Mouse (Mus musculus): ENCODE measurements around the gene Anapc15. TPM values are rescaled to one million over a fixed set of nuclear protein-coding genes. Genes with fewer than 3 reads are reported as not detected.

The Anapc15 gene
- total RNA-seq, 2 experiments from 2014 or later, result 14.2 to 17.6 TPM

GRCm38 (mm10) chr7:101847934-101848333, 15.6 kb upstream of the Anapc15 start:
- no peak for DNase-seq

DNA sequence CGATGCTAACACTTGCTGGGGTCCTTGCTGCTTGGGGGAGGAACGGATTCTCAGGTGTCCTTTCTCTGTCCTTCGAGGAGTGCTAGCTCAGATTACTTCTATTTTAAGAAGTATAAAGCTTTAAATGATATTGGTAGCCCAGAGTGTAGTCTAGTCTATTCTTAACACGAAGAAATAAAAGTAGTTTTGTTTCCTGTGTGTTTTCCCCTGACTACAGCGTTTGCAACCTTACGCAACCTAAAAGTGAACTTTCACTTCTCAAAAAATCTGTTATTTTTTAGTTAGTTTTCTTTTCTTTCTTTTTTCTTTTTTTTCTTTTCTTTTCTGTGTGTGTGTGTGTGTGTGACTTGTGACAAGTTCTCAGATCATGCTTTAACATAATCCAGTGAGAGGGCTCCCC, 11.8 kb upstream of the Anapc15 start:
- no peak for DNase-seq

GRCm38 (mm10) chr7:101852846-101853245, 10.7 kb upstream of the Anapc15 start:
- DNase-seq, result no peak

- no peak for DNase-seq
These were observed 9.7 kb upstream of the Anapc15 start for GRCm38 (mm10) chr7:101853816-101854215.

DNA sequence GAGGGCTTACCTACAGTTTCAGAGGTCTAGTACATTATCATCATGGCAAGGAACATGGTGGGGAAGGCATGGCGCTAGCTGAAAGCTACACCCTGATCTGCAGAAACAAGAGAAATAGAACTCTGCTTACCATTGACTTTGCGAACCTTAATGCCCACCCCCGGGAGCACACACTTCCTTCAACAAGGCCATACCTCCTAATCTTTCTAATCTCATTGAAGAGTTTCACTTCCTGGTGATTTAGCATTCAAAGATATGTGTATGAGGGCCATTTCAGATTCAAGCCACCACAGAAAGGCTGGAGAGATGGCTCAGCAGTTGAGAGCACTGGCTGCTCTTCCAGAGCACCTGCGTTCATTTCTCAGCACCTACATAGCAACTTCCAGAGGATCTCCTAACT, 6.4 kb upstream of the Anapc15 start, which contains the start of gene Folr2:
Folr2 (minus strand) TSS at position 101 of the 400 bp plus-strand sequence.
- DNase-seq, result no peak

GRCm38 (mm10) chr7:101858362-101858761, 5.2 kb upstream of the Anapc15 start:
- DNase-seq, result no peak

GRCm38 (mm10) chr7:101860978-101861377, 2.5 kb upstream of the Anapc15 start:
- no peak for DNase-seq

DNA sequence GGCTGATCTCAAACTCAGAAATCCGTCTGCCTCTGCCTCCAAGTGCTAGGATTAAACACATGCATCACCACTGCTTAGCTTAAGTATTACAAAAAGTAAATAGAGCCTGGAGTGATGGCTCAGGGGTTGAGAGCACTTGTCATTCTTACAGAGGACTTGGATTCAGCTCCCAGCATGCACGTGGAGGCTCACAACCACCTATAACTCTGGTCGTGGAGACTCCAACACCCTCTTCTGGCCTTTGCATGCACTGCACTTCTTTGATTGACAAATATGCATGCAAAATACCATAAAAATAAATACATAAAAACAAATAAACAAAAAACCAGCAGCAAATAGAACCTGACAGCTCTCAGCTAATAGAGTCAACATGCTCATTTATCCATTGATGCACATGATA, 1.2 kb upstream of the Anapc15 start:
- no peak for DNase-seq

- DNase-seq, result no peak
These were observed 3.2 kb downstream of the Anapc15 start for GRCm38 (mm10) chr7:101866491-101867265.

DNA sequence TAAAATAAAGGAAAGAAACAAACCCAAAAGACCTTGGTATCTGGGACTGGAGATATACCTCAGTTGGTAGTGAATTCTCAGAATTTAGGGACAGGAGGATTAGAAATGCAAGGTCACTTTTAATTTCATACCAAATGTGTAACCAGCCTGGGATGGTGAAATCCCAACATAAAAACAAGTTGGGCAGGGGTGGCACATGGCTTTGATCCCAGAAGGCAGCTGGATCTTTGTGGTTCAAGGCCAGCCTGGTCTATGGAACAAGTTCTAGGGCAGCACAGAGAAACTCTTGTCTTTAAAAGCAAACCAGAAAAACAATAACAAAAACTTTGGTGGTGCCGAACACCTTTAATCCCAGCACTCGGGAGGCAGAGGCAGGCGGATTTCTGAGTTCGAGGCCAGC, 4.0 kb downstream of the Anapc15 start:
- DNase-seq, result no peak

DNA sequence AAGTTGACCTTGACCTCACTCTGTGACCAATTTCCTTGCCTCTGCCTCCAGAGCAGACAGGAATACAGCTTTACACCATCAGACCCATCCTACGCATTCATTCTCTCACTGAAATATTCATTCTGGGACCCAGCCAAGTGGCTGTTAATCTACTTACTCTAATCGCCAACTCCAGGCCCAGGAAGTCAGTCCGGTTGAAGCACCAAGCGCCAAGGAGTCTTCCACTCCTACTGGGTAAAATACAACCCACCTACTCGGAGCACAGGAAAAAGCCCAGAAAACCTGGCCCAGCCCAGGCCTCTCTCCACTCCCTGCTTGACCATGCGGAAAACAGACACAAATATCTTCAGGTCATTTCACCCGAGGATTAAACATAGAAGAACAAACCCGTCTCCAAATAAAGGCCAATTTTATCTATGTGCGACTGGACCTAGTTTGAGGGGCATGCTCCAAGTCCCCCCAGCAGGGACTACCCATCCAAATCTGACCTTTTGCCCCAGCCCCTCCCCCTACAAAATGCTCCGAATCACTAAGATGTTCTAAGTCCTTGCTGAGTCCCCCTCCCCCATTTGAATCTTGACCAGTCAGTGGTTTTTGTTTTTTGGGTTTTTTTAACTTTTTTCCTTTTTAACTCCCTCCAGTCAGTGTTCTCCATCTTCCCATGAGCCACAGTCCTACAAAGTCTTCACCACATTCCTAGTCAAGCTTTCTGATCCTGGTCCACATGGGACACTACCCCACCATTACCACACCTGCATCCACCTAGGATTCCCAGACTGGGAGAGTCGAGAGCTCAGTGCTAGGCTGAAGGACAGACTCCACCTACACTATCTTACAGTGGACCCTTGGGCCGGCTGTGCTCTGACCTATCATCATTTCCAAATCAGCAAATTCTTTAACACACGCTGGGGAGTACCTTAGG, 5.0 kb downstream of the Anapc15 start:
- no peak for DNase-seq

DNA sequence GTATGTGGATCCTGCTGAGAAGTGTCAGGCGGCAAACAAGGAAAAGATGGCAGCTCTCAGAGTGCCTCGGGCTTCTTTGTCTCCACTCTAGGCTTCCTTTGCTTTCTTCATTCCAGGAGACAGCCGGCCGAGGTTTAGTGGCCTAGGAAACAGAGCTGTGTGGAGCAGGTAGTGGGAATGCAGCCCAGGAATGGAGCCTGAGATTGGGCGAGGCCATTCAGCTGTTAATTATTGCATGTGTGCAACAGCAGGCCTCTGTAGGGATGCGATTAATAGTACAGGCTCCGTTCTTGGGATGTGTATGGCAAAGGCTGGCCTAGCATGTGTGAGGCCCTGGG, 5.6 kb downstream of the Anapc15 start:
- DNase-seq, result no peak

- no peak for DNase-seq
These were observed 7.1 kb downstream of the Anapc15 start, which contains the start of gene Folr1 for GRCm38 (mm10) chr7:101870629-101871028. Gene Folr1, minus strand, starts transcription at chr7:101870788.

DNA sequence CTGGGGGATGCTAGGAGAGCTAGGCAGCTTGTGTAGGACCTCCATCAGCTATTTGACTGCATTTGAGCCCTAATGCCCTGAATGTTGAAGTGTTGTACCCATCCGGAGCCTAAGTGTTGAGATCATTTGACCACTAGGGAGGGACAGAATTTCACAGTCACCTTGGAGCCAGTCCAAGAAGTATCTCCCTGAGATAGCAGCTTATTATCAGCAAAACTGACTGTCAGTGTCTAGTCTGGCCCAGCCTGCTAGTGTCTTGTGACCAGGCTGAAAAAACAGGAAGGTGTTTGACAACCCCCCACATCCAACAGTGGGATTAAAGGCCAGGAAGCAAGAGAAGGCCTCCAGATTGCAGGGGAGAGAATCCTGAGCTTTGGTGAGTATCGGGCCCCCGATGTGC, 7.8 kb downstream of the Anapc15 start:
- no peak for DNase-seq

- DNase-seq, result no peak
These were observed 12.5 kb downstream of the Anapc15 start for GRCm38 (mm10) chr7:101875978-101876377.

DNA sequence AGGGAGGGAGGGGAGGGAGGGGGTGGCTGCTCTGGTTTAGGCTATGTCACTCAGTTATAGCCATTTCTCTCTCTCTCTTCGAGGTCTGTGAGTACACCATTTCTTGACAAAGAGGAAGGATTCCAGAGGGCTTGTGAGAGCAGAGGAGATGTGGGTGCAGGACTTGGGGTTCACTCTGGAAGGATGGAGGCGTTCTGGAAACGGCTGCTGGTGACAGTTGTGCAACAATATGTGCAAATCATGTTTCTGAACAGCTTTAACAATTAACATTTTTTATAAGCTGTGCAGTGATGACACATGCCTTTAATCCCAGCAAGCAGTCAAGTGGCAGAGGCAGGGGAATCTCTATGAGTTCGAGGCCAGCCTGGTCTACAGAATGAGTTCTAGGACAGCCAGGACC, 17.3 kb downstream of the Anapc15 start:
- DNase-seq, result no peak

DNA sequence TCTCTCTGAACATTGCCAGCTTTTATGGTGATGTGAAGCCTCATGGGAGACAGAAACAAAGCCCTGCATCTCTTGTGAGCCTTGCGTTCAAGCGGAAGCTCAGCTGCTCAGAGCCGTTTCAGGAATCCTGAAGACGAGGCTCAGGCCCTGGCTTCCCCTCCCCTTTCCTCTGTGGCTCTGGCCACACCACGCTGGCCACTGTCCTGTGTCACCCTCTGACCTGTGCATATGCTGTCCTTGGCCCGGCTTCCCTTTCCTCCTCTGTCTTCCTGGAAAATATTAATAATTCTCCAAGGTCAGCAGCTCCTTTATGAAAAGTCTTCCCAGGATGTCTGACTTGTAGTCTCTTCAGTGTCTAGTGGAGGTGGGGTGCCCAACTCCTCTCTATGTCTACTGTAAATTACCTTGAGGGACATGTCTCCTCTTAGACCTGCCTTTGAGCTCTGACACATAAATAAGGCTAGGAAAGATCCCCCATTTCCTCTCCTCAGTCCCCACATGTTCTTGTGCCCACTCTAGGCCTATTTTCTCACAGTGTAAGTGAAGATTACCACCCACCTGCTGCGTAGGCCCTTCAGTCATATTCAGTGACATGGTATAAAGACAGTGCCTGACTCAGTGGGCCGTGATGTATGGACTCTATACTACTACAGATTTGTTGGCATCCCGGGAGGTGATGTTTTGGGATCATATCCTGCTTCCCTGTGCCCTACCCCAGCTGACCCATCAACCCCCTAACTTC, 19.1 kb downstream of the Anapc15 start:
- no peak for DNase-seq

- DNase-seq, result no peak
These were observed 20.6 kb downstream of the Anapc15 start for GRCm38 (mm10) chr7:101884160-101884559.

DNA sequence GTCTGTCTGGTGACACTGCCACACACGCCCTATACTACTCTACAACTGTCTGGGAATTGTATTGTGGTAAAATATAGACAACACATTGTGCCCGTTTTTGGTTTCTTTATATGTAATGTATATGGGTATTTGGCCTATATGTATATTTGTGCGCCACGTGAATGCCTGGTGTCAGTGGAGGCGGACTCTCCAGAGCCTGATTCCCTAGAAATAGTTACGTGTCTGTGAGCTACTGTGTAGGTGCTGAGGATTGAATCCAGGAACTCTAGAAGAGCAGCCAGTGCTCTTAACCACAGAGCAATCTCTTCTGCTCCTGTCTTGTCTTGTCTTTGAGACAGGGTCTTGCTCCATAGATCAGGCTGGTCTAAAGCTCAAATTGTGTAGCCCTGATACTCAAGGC, 22.8 kb downstream of the Anapc15 start:
- no peak for DNase-seq

DNA sequence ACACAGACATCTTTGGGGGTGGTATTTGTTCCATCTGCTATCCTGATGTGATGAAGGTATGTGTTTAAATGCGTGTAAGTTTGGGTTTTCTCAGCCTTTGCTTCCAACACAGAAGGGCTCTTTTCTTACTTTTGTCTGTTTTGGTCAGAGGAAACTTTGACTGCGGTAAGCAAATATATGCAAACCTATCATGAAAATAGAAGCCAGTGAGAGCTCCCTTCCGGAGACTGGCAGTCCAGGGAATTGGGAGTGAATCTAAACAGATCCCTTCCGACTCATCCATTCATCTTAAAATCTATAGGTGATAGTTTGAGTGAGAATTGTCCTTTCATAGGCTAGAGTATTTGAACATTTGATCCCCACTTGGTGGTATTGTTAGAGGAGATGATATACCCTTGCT, 24.9 kb downstream of the Anapc15 start:
- DNase-seq, result no peak

GRCm38 (mm10) chr7:101895695-101896094, 32.2 kb downstream of the Anapc15 start:
- no peak for DNase-seq
